ENCODE assay signal across 25 mouse cellular contexts in genomic region chr2:93503353-93503752, GRCm38 (mm10). TPM values are rescaled to one million over a fixed set of nuclear protein-coding genes. Genes with fewer than 3 reads are reported as not detected.
"Had no signal": no experiment of that assay in that cellular context is flagged by ENCODE, and none has a peak within 500 bp of the region (broad histone marks: within the 10 kb centered on the region; RNA-seq: fewer than 3 reads in every experiment).

No protein-coding gene starts in this region.

- H3K4me2 ChIP-seq: liver, embryonic 11.5 days; liver, embryonic 13.5 days; liver, embryonic 15.5 days; lung, embryonic 14.5 days; midbrain, embryonic 13.5 days; neural tube, embryonic 13.5 days; neural tube, embryonic 15.5 days had no signal

- H3K27me3 ChIP-seq: liver, embryonic 13.5 days; liver, embryonic 15.5 days; midbrain, embryonic 13.5 days; neural tube, embryonic 13.5 days; neural tube, embryonic 15.5 days had no signal

- H3K9me3 ChIP-seq: liver, embryonic 13.5 days; liver, embryonic 15.5 days; midbrain, embryonic 10.5 days; midbrain, embryonic 13.5 days; neural tube, embryonic 13.5 days; neural tube, embryonic 15.5 days had no signal

- H3K4me3 ChIP-seq: liver, embryonic 13.5 days; liver, embryonic 15.5 days; midbrain, embryonic 10.5 days; midbrain, embryonic 13.5 days; myocyte; neural tube, embryonic 13.5 days; neural tube, embryonic 15.5 days had no signal

- H3K27ac ChIP-seq: liver, embryonic 13.5 days; liver, embryonic 15.5 days; midbrain, embryonic 10.5 days; midbrain, embryonic 13.5 days; neural tube, embryonic 13.5 days; neural tube, embryonic 15.5 days had no signal

- DNase-seq: liver, embryonic 13.5 days; liver, postnatal 0 days; lung, embryonic 14.5 days; lung, postnatal 10 days; lung, postnatal 4 days; retina, postnatal 1 day; right cerebral cortex, postnatal 14 days; spleen, adult 18-20 months; thymus, adult 2 months; thymus, postnatal 25 days; thymus, postnatal 4 days had no signal

- H3K9ac ChIP-seq: liver, embryonic 13.5 days; liver, embryonic 15.5 days; liver, postnatal 0 days; lung, embryonic 14.5 days; midbrain, embryonic 13.5 days; neural tube, embryonic 13.5 days; neural tube, embryonic 15.5 days had no signal

- ATAC-seq: liver, postnatal 0 days; midbrain, embryonic 13.5 days; midbrain, embryonic 16.5 days had no signal

- H3K36me3 ChIP-seq: liver, embryonic 13.5 days; liver, embryonic 15.5 days; midbrain, embryonic 10.5 days; midbrain, embryonic 13.5 days; neural tube, embryonic 13.5 days; neural tube, embryonic 15.5 days had no signal

- H3K4me1 ChIP-seq: liver, embryonic 13.5 days; liver, embryonic 15.5 days; midbrain, embryonic 10.5 days; midbrain, embryonic 13.5 days; neural tube, embryonic 13.5 days; neural tube, embryonic 15.5 days had no signal

RNA-seq across cellular contexts. Expression of gene Gm10803, which starts 57.0 kb away (rescaled TPM):
- polyA plus RNA-seq: liver, embryonic 11.5 days; liver, embryonic 13.5 days; liver, embryonic 15.5 days; liver, postnatal 0 days; lung, embryonic 14.5 days; lung, embryonic 16.5 days; midbrain, embryonic 10.5 days; midbrain, embryonic 13.5 days; midbrain, embryonic 16.5 days; myocyte; neural tube, embryonic 11.5 days; neural tube, embryonic 13.5 days; neural tube, embryonic 15.5 days; small intestine, adult 2 months; stomach, embryonic 14.5 days; stomach, embryonic 16.5 days; thymus, adult 2 months; urinary bladder, adult 2 months had no signal
